Mouse (Mus musculus): ENCODE results near the gene Eya3.
A peak's percentile ranks its signal among the peaks of the same experiment; 100 is the strongest.
"Not testable (repeated sequence)": the region's sequence is repeated elsewhere in the genome, so short reads cannot be mapped to it uniquely, and the experiment has no call there.

Gene Eya3

DNA sequence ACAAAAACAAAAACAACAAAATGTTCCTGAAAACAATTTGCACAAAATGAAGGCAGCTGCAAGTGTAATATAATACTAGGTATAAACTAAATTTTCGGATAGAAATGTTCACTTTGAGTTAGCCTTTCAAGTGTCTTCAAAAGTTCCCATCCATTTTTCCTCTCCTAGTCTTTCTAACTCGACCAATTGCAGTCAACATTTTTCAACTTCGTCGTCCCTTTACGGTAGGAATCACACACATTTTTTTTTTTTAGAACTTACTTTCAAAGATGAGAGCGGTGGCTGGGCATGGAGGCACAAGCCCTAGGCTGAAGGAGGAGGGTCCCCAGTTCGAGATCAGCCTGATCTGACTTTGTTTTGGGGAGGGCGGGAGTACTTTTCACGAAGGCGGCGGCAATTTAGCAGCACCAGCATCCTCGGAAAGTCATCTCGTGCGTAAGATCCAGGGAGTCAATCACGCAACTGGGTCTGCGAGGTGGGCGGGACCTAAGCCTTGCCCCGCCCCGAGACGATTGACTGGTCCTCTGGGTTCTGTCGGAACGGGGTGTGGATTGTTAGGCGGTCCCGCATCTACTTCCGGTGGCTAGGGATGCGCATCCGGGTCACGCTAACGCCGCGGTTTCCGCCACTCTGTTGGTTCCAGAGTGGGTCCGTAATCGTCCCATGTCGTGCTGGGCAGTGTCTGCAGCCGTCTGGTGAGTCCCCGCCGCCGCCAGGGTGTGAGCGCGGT is at the start of gene Eya3:
Gene Eya3, plus strand, starts transcription at position 527 of the 730 bp plus-strand sequence.
- peak; percentile 96 for DNase-seq (ENCODE audit: low spot score in 2 of 2)

DNA sequence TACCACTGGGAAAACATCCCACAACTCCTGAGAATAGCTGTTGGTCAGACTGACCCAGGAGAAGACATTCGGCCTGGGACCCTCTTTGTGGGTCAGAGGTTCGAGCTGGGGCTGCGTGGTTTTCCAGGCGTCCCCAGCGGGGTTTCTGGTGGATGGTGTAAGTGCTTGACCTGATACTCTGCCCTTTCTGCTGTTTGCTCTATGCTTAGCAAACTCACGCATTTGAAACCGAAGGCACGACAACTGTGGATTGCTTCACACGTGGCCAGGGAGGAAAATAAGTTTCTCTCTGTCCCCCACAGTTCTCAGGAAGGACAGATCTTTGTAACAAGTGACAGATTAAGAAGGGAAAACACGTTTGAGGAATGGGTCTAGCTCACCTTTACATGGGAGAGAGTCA is 48.1 kb upstream of the Eya3 start:
- DNase-seq (ENCODE audit: low spot score in 2 of 2) = no peak

DNA sequence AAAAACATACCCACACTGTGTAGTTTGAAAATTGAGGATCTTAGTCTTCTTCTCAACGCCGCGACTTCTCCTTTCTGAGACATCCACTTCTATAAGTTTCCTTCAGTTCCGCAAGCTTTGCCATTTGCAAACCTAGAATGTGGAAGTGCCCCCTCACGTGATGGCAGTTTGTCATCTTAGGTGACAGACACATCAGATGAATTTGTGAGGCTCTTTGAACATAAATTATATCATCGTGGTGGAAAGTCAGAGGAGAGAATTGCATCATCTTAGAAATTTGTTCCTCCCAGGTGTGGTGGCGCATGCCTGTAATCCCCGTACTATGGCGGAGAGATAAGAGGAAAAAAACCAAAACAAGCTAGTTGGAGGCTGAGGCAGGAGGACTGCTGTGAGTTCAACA is 45.8 kb upstream of the Eya3 start:
- DNase-seq (ENCODE audit: low spot score in 2 of 2) = peak; percentile 50 to 55

DNA sequence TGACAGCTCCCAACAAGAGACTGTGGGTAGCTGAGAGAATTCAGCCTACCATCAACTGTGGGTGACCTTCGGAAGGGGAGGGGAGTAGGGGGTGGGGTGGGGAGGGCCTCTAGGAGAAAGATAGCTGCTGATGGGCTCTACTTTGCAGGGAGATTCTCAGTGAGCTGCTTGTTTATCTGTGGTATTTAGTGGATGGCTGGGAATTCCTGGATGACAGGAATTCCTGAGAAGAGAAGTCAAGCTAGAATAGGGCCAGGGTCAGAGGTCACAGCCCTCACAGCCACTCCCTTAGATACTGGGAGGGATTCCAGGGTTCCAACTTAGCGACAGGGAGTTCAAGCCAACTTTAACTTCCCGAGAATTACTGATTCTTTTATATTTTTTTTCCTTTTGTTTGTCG is 44.6 kb upstream of the Eya3 start:
- no peak for DNase-seq (ENCODE audit: low spot score in 2 of 2)

DNA sequence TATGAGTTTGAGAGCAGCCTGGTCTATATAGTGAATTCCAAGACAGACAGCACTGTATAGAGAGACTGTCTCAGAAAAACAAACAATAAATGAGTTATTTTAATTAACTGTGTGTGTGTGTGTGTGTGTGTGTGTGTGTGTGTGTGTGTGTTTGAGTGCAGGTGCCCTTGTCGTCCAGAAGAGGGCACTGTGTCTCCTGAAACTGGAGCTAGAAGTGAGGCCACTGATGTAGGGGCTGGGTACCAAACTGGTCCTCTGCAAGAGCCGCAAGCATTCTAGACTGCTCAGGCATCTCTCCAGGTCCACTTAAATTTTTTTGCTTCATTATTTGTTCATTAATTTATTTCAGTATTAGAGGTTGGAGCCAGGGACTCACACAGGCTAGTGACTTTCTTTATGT is 39.9 kb upstream of the Eya3 start:
- DNase-seq (ENCODE audit: low spot score in 2 of 2) = no peak

DNA sequence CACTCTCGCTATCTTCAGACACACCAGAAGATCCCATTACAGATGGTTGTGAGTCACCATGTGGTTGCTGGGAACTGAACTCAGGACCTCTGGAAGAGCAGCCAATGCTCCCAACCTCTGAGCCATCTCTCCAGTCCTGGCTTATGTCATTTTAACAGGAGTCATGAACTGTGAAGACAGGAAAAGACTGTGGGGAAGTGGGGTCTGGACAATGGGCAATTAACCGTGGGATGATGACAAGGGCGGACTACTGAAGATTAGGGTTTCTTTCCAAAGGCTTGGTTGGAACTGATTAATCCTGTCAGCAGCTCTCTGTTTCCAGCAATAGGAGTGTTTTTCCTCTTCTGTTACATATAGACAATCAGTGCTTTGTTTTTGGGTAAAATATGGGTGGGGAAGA is 39.0 kb upstream of the Eya3 start:
- no peak for DNase-seq (ENCODE audit: low spot score in 2 of 2)

DNA sequence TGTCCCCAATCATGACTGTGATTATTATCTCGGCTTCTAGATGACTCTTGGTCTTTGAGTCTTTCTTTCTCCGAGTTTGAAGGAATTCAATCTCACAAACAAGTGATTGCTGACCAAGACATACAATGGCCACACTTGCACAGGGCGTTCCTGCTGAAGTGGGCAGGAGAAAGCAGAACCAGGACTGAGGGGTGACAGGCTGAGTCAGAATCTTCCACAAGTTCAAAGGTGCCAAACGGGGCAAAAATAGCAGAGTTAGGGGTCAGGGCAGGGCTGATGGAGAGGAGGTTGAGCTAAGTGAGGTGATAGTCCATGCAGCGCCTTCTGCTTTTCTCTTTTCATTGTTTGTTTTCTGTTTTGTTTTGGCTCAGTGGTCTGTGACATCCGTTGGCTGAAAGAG is 38.3 kb upstream of the Eya3 start:
- DNase-seq (ENCODE audit: low spot score in 2 of 2) = peak in 1 of 2 experiments; percentile 28

DNA sequence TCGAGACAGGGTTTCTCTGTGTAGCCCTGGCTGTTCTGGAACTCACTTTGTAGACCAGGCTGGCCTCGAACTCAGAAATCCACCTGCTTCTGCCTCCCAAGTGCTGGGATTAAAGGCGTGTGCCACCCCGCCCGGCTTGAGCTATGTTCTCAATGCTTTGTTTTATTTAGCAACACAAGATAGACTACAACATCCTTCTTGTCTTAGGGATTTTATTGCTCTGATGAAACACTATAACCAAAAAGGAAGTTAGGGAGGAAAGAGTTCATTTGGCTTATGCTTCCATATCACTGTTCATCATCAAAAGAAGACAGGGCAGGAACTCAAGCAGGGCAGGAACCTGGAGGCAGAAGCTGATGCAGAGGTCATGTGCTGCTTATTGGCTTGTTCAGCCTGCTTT is 37.5 kb upstream of the Eya3 start:
- DNase-seq (ENCODE audit: low spot score in 2 of 2) = not testable (repeated sequence)

DNA sequence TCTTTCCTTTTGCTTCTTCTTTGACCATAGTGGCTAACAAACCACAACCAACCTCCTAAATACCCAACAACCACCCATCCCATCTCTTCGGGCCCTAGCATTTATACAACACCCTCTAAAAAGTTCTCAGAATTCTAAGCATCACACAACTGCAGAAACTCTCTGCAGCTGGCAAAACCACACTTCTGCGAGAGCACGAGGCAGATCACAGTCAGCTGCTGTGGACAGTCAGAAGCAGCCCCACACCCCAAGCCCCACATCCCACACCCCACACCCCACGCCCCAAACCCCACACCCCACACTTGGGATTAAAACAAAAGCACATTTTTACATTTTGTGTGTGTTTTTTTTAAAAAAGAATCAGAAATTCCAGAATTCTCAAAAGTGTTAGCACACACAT is 35.3 kb upstream of the Eya3 start:
- no peak for DNase-seq (ENCODE audit: low spot score in 2 of 2)

DNA sequence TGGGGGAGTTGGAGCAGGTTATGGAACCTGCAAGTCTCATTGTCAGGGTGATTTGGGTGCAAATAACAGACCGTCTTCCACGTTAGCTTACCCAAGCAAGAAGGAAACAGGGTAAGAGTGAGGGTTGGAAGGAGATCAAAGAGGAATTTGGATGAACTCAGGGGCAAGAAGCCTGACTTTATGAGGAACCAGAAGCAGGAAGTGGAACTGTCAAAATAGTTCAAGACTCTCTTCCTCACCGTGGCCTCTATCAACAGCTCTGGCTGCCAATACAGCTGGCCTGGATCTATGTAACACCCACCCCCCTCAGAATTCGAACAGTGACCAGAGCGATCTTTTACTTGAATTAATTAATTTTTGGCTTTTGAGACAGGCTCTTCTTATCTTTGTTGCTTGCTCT is 33.0 kb upstream of the Eya3 start:
- DNase-seq (ENCODE audit: low spot score in 2 of 2) = peak in 1 of 2 experiments; percentile 39

DNA sequence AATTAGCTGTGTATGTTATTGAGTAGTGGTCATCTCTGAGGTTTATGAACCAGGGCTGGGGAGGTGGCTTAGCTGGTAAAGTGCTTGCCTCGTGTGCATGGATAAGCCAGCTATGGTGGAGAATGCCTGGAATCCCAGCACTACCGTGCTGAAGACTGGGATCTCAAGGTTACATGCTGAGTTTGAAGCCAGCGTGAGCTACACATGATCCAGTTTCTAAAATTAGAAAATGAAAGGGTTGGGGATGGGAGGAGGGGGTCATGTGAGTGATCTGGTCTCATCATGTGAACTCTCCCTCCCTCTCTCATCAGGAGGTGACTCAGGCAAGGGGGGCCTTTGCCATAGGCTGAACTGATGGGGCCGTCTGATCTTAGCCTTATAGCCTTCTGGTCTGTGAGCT is 30.6 kb upstream of the Eya3 start:
- peak; percentile 44 to 50 for DNase-seq (ENCODE audit: low spot score in 2 of 2)

DNA sequence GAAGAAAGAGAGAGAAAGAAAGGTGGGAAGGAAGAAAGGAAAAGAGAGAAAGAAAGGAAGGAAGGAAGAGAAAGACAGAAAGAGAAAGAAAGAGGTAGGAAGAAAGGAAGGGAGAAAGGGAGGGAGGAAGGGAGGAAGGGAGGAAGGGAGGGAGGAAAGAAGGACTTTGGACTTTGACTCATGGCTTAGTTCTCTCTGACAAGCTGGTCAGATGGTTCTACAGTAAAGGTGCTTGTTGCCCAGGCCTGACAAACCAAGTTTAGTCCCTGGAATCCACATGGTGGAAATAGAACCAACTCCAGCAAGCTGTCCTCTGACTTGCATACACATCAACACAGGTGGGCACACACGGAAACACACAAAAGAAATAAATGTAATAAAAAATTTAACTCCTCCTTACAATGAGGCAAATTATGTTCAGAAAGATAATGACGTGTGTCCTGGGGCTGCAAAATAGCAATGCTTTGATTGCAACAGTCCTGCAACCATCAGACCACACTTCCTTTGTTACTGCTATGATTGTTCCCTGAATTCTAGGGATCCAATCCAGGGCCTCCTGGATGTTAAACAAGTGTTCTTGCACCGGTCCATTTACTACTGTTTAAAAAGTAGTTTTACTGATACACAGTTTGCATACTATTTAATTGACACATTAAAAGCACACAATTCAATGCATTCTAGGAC is 28.3 kb upstream of the Eya3 start:
- DNase-seq (ENCODE audit: low spot score in 2 of 2) = no peak

DNA sequence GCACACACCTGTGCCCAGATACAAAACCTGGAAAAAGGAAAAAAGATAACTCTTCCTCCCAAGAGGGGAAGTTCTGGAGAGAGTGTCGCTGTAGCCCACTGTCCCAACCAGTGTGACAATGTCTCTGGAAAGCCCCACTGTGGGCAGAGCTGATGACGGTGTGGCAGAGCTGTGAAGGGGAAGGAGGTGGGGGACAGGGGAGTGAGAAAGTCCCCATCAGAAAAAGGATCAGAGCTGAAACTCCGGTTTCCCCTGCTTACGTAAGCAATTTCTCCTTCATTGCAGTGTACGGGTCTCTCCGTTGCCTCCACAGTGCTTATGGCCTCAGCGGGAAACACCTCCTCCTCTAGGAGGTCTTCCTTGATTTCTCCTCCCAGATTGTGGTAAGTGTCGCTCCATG is 27.5 kb upstream of the Eya3 start:
- DNase-seq (ENCODE audit: low spot score in 2 of 2) = no peak

DNA sequence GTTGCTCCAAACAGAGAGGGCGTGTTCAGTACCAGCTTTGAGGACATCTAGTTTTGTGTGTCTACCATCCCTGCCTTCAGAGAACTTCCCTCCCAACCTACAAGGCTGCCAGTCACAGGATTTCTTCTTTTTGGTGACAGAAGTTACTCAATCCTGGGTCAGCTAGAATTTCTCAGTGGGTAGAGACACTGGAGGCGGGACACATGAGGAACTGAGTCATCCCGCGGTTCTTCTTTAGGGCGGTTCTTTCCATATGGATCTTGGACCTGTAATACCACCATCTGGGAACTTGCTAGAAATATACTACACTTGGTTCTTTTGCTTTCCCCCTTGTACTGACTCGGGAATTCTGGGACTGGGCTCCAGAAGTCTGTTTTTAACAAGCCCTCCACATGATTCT is 20.9 kb upstream of the Eya3 start:
- peak; percentile 32 to 46 for DNase-seq (ENCODE audit: low spot score in 2 of 2)

DNA sequence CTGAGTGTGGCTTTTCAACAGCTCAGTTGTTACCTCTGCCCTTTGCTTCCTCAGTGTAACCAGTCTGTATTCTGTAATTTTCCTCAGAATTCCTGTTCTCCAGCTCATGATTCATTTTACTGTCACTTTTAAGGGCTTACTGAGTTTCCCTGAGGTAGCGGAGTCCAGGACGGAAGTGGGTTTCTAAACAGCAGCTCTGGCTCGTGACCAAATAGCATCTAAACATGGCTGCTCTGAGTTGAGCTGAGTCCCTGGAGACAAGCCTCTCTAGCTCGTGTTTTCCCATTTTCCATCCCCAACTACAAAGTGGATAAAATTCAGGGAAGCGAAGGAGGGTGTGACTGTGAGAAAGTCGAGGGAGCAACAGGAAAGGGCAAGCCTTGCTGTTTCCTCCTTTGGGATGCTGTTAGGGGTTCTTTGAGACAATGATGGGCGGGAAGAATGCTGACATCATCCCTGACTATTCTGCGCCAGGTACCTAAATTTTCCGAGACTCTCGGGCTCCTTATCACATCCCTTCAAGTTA is 19.9 kb upstream of the Eya3 start:
- peak; percentile 33 to 39 for DNase-seq (ENCODE audit: low spot score in 2 of 2)

DNA sequence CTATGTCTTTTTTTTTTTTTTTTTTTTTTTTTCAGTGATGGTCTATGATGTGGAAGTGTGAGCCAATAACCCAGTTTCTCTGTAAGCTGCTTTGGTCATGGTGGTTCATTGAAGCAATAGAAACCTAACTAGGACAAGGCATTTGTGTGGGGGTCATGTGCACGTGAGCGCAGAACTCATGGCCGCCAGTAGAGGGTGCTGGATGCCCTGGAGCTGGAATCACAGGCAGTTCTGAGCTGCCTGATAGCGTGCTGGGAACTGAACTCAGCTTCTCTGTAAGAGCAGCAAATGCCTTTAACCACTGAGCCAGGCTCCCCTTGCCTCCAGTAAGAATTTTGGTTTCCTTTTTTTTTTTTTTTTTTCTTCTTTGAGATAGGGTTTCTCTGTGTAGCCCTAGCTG is 18.7 kb upstream of the Eya3 start:
- no peak for DNase-seq (ENCODE audit: low spot score in 2 of 2)

DNA sequence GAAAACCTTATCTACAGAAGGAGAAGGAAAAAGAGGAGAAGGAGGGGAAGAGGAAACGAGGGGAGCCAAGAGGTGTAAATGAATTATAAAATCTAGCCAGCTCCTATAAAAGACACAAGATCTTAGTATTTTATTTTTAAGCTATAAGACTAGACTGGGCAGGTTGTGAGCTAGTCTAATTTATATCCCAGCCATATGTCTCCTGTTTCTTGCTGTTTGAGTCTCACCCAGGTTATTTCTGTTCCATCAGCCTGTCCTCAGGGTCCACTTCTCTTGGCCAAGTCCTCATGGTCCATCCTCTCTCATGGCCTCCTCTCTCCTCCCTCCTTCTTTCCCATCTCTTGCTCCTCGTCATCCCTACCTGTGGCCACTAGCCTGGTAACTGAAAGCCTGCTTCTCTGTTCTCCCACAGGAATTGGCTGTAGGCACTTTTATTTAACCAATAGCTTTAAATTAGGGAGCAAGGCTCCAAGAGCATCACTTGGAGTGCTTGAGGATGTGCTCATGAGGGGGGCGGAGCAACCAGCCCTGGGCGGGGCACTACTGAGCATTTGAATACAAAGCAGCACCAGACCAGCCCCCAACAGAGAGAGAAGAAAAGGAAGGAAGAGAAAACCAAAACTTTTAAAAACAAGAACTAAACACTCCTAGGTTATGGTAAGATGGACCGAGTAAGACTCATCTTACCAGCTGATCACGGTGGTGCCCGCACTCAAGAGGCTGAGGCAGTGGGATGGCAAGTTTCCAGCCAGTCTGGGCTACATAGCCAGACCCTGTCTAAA is 17.3 kb upstream of the Eya3 start:
- no peak for DNase-seq (ENCODE audit: low spot score in 2 of 2)

DNA sequence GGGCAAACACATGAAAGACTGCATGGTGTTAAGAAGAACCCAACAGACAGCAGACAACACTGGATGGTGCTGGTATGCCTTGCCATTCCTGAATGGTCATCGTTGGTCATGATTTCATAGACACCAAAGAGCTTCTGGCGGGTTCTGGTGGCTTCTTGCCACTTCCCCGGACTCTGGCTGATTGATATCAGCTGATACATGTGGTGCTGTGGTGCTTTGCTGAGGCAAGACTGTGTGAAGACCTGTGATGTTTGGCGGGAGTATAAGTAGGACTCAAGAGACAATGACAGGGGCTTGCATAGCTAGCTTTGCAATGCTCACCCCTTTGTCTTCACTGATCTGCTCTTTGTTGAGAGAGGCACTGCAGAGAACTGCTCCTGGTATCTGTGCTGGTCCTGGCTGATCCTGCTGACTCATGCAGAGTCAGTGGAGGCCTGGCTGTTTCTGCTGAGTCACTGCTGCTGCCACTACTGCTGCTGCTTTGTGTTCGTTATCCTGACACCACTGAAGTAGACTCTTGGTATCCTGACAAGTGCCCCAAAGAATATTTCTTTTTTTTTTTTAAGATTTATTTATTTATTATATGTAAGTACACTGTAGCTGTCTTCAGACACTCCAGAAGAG is 14.6 kb upstream of the Eya3 start:
- no peak for DNase-seq (ENCODE audit: low spot score in 2 of 2)

DNA sequence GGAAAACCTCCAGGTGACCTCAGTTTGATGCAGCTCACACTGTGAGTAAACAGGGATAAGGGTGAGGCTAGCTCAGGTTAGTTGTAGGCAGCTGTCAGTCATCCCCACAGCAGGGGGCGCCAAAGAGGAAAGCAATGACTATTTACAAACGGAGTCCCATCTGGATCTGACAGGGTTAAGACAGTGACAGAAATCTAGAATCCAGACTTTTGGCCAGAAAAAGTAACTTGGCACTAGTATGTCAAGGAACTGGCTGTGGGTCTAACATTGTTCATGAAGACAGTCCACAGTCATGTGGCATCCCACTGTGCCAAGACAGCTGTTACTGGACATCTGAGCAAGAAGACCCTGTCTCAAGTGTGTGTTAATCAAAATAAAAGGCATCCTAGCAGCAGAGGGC is 10.0 kb upstream of the Eya3 start:
- no peak for DNase-seq (ENCODE audit: low spot score in 2 of 2)

DNA sequence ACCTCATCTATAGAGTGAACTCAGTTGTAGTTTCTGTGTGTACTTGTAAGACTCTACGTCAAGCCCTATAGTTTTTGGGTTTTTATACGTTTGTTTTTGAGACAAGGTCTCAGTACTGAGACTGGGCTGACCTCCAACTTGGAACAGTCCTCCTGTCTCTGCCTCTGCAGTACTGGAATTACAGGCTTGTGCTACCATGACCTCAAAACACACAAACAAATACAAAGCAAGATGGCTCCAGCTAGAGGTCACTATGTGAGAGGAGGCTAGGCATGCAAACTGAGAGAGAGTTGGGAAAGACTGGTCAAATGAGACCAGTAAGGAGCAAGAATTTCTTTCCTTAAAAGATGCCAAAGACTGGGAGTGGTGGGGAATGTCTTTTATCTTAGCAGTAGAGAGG is 2.8 kb upstream of the Eya3 start:
- no peak for DNase-seq (ENCODE audit: low spot score in 2 of 2)

DNA sequence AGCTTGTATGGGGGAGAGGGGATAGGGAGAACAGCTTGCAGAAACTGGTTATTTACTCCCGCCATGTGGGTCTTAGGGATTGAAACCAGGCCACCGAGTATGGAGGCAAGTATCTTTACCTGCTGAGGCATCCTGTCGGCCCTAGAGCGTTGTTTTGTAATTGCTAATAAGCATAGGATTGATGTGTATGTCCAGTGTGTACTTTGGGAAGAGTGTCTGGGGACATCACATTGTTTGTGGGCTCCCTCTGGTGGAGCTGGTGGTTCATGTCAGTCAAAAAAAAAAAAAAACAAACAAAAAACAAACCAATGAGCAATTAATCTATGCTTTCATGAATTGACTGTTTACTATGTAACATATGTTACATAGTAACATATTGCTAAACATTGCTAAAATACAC is 2.2 kb upstream of the Eya3 start:
- DNase-seq (ENCODE audit: low spot score in 2 of 2) = no peak

DNA sequence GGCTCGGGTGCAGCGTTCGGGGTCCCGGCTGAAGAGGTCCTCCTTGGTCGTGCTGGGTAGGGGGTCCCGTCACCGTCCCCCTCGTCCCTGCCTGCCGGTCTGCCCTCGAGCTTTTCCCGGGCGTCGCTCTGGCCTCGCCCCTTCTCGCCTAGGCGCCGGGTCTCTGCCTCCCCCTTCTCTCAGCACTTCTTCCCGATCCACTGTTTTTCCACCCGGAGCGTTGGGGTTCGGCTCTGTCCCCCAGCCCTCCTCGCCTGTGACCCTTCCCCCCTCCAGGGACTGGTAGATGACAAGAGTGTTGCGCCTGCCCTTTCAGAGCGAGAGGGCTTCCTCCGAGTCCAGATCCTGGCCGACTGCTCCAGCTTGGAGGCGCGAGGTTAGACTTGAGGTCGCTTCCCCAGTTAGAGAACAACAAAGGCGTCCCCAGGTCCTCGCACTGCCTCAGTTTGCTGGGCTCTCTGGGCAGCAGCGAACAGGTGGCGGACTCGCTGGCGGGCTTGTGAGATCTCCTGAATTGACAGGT is 465 bp downstream of the Eya3 start:
- no peak for DNase-seq (ENCODE audit: low spot score in 2 of 2)

Data from heart, adult 9 months (tissue).